Mouse (Mus musculus) testis, adult 2 months (tissue): ENCODE measurements around the gene Trim46.
A peak's percentile ranks its signal among the peaks of the same experiment; 100 is the strongest.

Experiments
- CTCF ChIP-seq: fragments of 200-500 bp; IDR thresholded peaks from 2 replicates; pipeline ENCODE4 v1.5.1; 2012; ENCODE audit warnings: low read depth, mild to moderate bottlenecking, inconsistent platforms, low read length, moderate library complexity; ENCODE audit not compliant: control insufficient read depth, insufficient read depth, insufficient replicate concordance
- POLR2A ChIP-seq: fragments of 200-500 bp; IDR thresholded peaks from 2 replicates; pipeline ENCODE4 v1.6.1; 2012; ENCODE audit warnings: low read depth, mild to moderate bottlenecking, inconsistent platforms, low read length, moderate library complexity; ENCODE audit not compliant: control insufficient read depth

GRCm38 (mm10) chr3:89215853-89216252 lies 30.3 kb downstream of the Trim46 start:
- TF ChIP-seq CTCF = peak; percentile 74
- no peak for TF ChIP-seq POLR2A
